Mouse (Mus musculus): ENCODE data around the gene Lcorl. TPM values are rescaled to one million over a fixed set of nuclear protein-coding genes. Genes with fewer than 3 reads are reported as not detected.

Gene Lcorl
- total RNA-seq, 2 experiments from 2014 or later, result 31.8 to 34.9 TPM

- intact Hi-C loops (cut with DNase I), result no loop called here
- DNase-seq (ENCODE audit: low spot score in 2 of 2), result no peak
These were observed 119.5 kb downstream of the Lcorl start for GRCm38 (mm10) chr5:45737911-45738310.

- DNase-seq (ENCODE audit: low spot score in 2 of 2), result no peak
- intact Hi-C loops (cut with DNase I), result no loop called here
These were observed 123.7 kb downstream of the Lcorl start for GRCm38 (mm10) chr5:45733751-45734150.

- no peak for DNase-seq (ENCODE audit: low spot score in 2 of 2)
- intact Hi-C loops (cut with DNase I), result no loop called here
These were observed 138.4 kb downstream of the Lcorl start for GRCm38 (mm10) chr5:45718848-45719488.

- no peak for DNase-seq (ENCODE audit: low spot score in 2 of 2)
- intact Hi-C loops (cut with DNase I), result no loop called here
These were observed 147.8 kb downstream of the Lcorl start for GRCm38 (mm10) chr5:45709653-45710052.

- peak in 1 of 2 experiments; percentile 4 for DNase-seq (ENCODE audit: low spot score in 2 of 2)
- intact Hi-C loops (cut with DNase I), result no loop called here
These were observed 150.6 kb downstream of the Lcorl start for GRCm38 (mm10) chr5:45706811-45707210.

- no peak for DNase-seq (ENCODE audit: low spot score in 2 of 2)
- intact Hi-C loops (cut with DNase I), result no loop called here
These were observed 165.7 kb downstream of the Lcorl start for GRCm38 (mm10) chr5:45691678-45692077.

GRCm38 (mm10) chr5:45690802-45691201 is 166.6 kb downstream of the Lcorl start:
- no peak for DNase-seq (ENCODE audit: low spot score in 2 of 2)
- intact Hi-C loops (cut with DNase I), result no loop called here

GRCm38 (mm10) chr5:45689152-45689551 is 168.3 kb downstream of the Lcorl start:
- intact Hi-C loops (cut with DNase I), result no loop called here
- no peak for DNase-seq (ENCODE audit: low spot score in 2 of 2)

- intact Hi-C loops (cut with DNase I), result no loop called here
These were observed 171.2 kb downstream of the Lcorl start for GRCm38 (mm10) chr5:45686223-45686622.

GRCm38 (mm10) chr5:45685243-45685642 is 172.2 kb downstream of the Lcorl start:
- DNase-seq (ENCODE audit: low spot score in 2 of 2), result no peak
- intact Hi-C loops (cut with DNase I), result no loop called here

More at GRCm38 (mm10) chr5:45686223-45686622, 171.2 kb downstream of the Lcorl start:
- DNase-seq (ENCODE audit: low spot score in 2 of 2), result no peak

- intact Hi-C loops (cut with DNase I), result no loop called here
- DNase-seq (ENCODE audit: low spot score in 2 of 2), result no peak
These were observed 174.0 kb downstream of the Lcorl start for GRCm38 (mm10) chr5:45683388-45683787.

- intact Hi-C loops (cut with DNase I), result no loop called here
- DNase-seq (ENCODE audit: low spot score in 2 of 2), result no peak
These were observed 177.5 kb downstream of the Lcorl start for GRCm38 (mm10) chr5:45679955-45680354.

- DNase-seq (ENCODE audit: low spot score in 2 of 2), result no peak
- intact Hi-C loops (cut with DNase I), result no loop called here
These were observed 179.8 kb downstream of the Lcorl start for GRCm38 (mm10) chr5:45677639-45678038.

GRCm38 (mm10) chr5:45675032-45675431 is 182.4 kb downstream of the Lcorl start:
- intact Hi-C loops (cut with DNase I), result no loop called here
- DNase-seq (ENCODE audit: low spot score in 2 of 2), result no peak

- intact Hi-C loops (cut with DNase I), result no loop called here
- DNase-seq (ENCODE audit: low spot score in 2 of 2), result no peak
These were observed 186.4 kb downstream of the Lcorl start for GRCm38 (mm10) chr5:45670894-45671494.

GRCm38 (mm10) chr5:45670280-45670670 is 187.1 kb downstream of the Lcorl start:
- DNase-seq (ENCODE audit: low spot score in 2 of 2), result no peak
- intact Hi-C loops (cut with DNase I), result no loop called here

GRCm38 (mm10) chr5:45669598-45670279 is 187.7 kb downstream of the Lcorl start, which contains the start of gene Ncapg:
Gene Ncapg, plus strand, starts transcription at chr5:45669919.
- peak; percentile 99 for DNase-seq (ENCODE audit: low spot score in 2 of 2)
- intact Hi-C loops (cut with DNase I), result loop anchor here (2.0 to 5.0 kb wide), 2 partner anchors 197 to 678 kb away; no protein-coding TSS in a partner anchor

- peak in 1 of 2 experiments; percentile 22 for DNase-seq (ENCODE audit: low spot score in 2 of 2)
- intact Hi-C loops (cut with DNase I), result loop anchor here (2.0 to 5.0 kb wide), 2 partner anchors 196 to 678 kb away; no protein-coding TSS in a partner anchor
These were observed 188.2 kb downstream of the Lcorl start for GRCm38 (mm10) chr5:45669234-45669597.

GRCm38 (mm10) chr5:45668831-45669230 is 188.6 kb downstream of the Lcorl start:
- DNase-seq (ENCODE audit: low spot score in 2 of 2), result peak in 1 of 2 experiments; percentile 3
- intact Hi-C loops (cut with DNase I), result loop anchor here (1.0 to 5.0 kb wide), 3 partner anchors 134 to 678 kb away; no protein-coding TSS in a partner anchor

- intact Hi-C loops (cut with DNase I), result loop anchor here (1.0 to 5.0 kb wide), 3 partner anchors 133 to 679 kb away; no protein-coding TSS in a partner anchor
- peak; percentile 8 to 57 for DNase-seq (ENCODE audit: low spot score in 2 of 2)
These were observed 189.1 kb downstream of the Lcorl start for GRCm38 (mm10) chr5:45668324-45668723.
